ENCODE assay signal across 9 mouse cellular contexts in the genomic region with DNA sequence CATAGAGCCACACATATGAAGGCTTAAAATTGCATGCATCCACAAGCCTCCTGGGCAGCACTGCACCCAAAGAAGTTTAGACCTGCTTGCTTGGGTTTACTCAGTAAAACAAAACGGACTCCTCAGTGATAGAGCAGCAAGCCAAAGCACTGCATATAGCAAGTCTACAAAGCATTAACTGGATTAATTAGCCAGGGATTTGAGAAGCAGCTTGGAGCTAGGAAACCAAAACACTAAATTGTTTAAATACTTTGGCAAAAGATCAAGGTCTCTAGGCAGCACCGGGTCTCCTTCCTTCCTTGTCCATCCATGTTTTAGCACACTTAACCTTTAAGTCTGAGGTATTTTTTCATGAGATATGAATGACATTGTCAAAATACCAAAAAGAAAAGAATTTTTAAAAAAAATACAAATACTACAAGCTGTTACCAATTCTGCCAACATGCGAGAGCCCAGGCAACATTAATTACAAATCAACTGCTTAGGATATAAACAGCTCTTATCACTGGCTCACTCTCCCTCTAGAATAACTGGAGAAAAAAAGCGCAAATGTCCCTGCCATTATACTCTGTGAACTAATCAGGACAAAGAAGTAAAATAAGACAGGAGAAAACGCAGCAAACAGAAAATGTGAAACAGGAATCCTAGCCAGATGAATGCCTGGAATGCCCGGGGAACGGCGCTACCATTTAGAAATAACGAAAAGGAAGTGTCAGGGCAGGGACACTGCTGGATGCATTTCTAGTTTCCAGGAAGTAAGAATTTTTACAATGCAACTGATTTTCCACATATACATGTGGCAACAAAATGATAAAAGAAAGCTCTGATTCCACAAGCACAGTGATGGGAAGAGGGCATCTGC.
DNase-seq lines count a peak whose midpoint lies in the region; ATAC-seq and TF ChIP-seq lines count a peak whose summit lies in the region.
"Had no signal": no experiment of that assay in that cellular context is flagged by ENCODE, and none has a peak within 500 bp of the region (broad histone marks: within the 10 kb centered on the region; RNA-seq: fewer than 3 reads in every experiment).

No protein-coding gene starts in this region.

- H3K9me3 ChIP-seq in heart, embryonic 13.5 days, result no peaks in the 10 kb centered on the region
- no peaks in the 10 kb centered on the region for H3K9me3 ChIP-seq in heart, embryonic 10.5 days
- no peaks in the 10 kb centered on the region for H3K9me3 ChIP-seq in lung, embryonic 14.5 days (ENCODE audit: low read depth, low read length)
- no peaks in the 10 kb centered on the region for H3K9me3 ChIP-seq in forebrain, embryonic 15.5 days
- no peaks in the 10 kb centered on the region for H3K9me3 ChIP-seq in midbrain, postnatal 0 days (ENCODE audit: low read length)

- intact Hi-C loops in left cerebral cortex, postnatal 25 days (cut with DNase I), result no loop called here

- no peak overlapping the region for H3K9ac ChIP-seq in heart, embryonic 13.5 days
- H3K9ac ChIP-seq in lung, embryonic 14.5 days, result no peak overlapping the region
- H3K9ac ChIP-seq in forebrain, embryonic 15.5 days (replicated peaks), result peak overlapping the region; percentile 21; the same call in 1 of the 2 replicates
- no peak overlapping the region for H3K9ac ChIP-seq in midbrain, postnatal 0 days (replicated peaks; ENCODE audit: low read length, poor library complexity, severe bottlenecking)

- H3K4me1 ChIP-seq in heart, embryonic 13.5 days, result peaks cover 13% of the 10 kb centered on the region
- 0 out of 2 replicates have a peak, but pooled peaks cover 10% of the 10 kb centered on the region for H3K4me1 ChIP-seq in heart, embryonic 10.5 days
- no peaks in the 10 kb centered on the region for H3K4me1 ChIP-seq in lung, embryonic 14.5 days (ENCODE audit: insufficient read depth)
- peaks cover 20% of the 10 kb centered on the region for H3K4me1 ChIP-seq in forebrain, embryonic 15.5 days
- no peaks in the 10 kb centered on the region for H3K4me1 ChIP-seq in midbrain, postnatal 0 days (ENCODE audit: insufficient read depth, low read length)

- H3K36me3 ChIP-seq in heart, embryonic 13.5 days, result no peaks in the 10 kb centered on the region
- no peaks in the 10 kb centered on the region for H3K36me3 ChIP-seq in heart, embryonic 10.5 days
- H3K36me3 ChIP-seq in lung, embryonic 14.5 days (ENCODE audit: insufficient read depth), result no peaks in the 10 kb centered on the region
- no peaks in the 10 kb centered on the region for H3K36me3 ChIP-seq in forebrain, embryonic 15.5 days
- H3K36me3 ChIP-seq in midbrain, postnatal 0 days (ENCODE audit: insufficient read depth, low read length), result no peaks in the 10 kb centered on the region

- no peak for TF ChIP-seq CTCF in lung, embryonic 14.5 days (IDR thresholded peaks at IDR 0.05; ENCODE audit: low read depth)
- TF ChIP-seq CTCF in midbrain, postnatal 0 days (IDR thresholded peaks at IDR 0.05), result no peak

- no peak for ATAC-seq in heart, embryonic 13.5 days (ENCODE audit: extremely low read depth, insufficient number of reproducible peaks, low FRiP score, low TSS enrichment)
- ATAC-seq in lung, embryonic 14.5 days (ENCODE audit: insufficient read depth), result no peak
- ATAC-seq in forebrain, embryonic 15.5 days (replicated peaks), result peak; percentile 90
- no peak for ATAC-seq in midbrain, postnatal 0 days (ENCODE audit: low FRiP score)

- H3K27me3 ChIP-seq in heart, embryonic 13.5 days (replicated peaks), result no peaks in the 10 kb centered on the region
- H3K27me3 ChIP-seq in heart, embryonic 10.5 days (ENCODE audit: insufficient read depth, poor library complexity, severe bottlenecking), result no peaks in the 10 kb centered on the region
- H3K27me3 ChIP-seq in lung, embryonic 14.5 days (ENCODE audit: insufficient read depth, low read length), result no peaks in the 10 kb centered on the region
- no peaks in the 10 kb centered on the region for H3K27me3 ChIP-seq in forebrain, embryonic 15.5 days
- H3K27me3 ChIP-seq in midbrain, postnatal 0 days (ENCODE audit: insufficient read depth, low read length), result no peaks in the 10 kb centered on the region

- H3K27ac ChIP-seq in heart, embryonic 13.5 days (replicated peaks), result peak overlapping the region; percentile 34
- H3K27ac ChIP-seq in heart, embryonic 10.5 days, result no peak overlapping the region
- peak overlapping the region; percentile 37; the same call in 1 of the 2 replicates for H3K27ac ChIP-seq in lung, embryonic 14.5 days (ENCODE audit: low read depth)
- peak overlapping the region; percentile 42 for H3K27ac ChIP-seq in forebrain, embryonic 15.5 days (replicated peaks)
- H3K27ac ChIP-seq in midbrain, postnatal 0 days (ENCODE audit: low read depth, low read length), result peak overlapping the region; percentile 32; the same call in 1 of the 2 replicates

- H3K4me3 ChIP-seq in heart, embryonic 13.5 days, result peak overlapping the region; percentile 12; the same call in 1 of the 2 replicates
- no peak overlapping the region for H3K4me3 ChIP-seq in heart, embryonic 10.5 days
- H3K4me3 ChIP-seq in lung, embryonic 14.5 days (ENCODE audit: low read depth, low read length), result no peak overlapping the region
- no peak overlapping the region for H3K4me3 ChIP-seq in forebrain, embryonic 15.5 days
- no peak overlapping the region for H3K4me3 ChIP-seq in midbrain, postnatal 0 days (ENCODE audit: low read depth, low read length)

- H3K4me2 ChIP-seq in heart, embryonic 13.5 days, result peak overlapping the region; percentile 48
- H3K4me2 ChIP-seq in lung, embryonic 14.5 days, result peak overlapping the region; percentile 5; the same call in 1 of the 2 replicates
- H3K4me2 ChIP-seq in forebrain, embryonic 15.5 days (replicated peaks), result peak overlapping the region; percentile 32
- no peak overlapping the region for H3K4me2 ChIP-seq in midbrain, postnatal 0 days (ENCODE audit: low read depth, low read length, poor library complexity, severe bottlenecking)

- WGBS in heart, embryonic 13.5 days, result 31% methylated on average over 9 of the region's 9 CpGs
- WGBS in heart, embryonic 10.5 days, result 59% methylated on average over 9 of the region's 9 CpGs
- 21% methylated on average over 9 of the region's 9 CpGs for WGBS in lung, embryonic 14.5 days
- 7% methylated on average over 9 of the region's 9 CpGs for WGBS in forebrain, embryonic 15.5 days
- 31% methylated on average over 9 of the region's 9 CpGs for WGBS in midbrain, postnatal 0 days

- no peak for DNase-seq in heart, embryonic 10.5 days (ENCODE audit: low spot score)
- DNase-seq in lung, embryonic 14.5 days, result peak; percentile 57
- DNase-seq in lung, adult 18-20 months, result no peak
- peak; percentile 62 for DNase-seq in midbrain, postnatal 0 days (ENCODE audit: low spot score)
- DNase-seq in left cerebral cortex, postnatal 25 days (ENCODE audit: low spot score in 2 of 2), result no peak
- DNase-seq in left cerebral cortex, adult 11 months (ENCODE audit: low spot score), result no peak
- DNase-seq: cerebellum, postnatal 14 days had no signal

Comparison
In these comparisons a context has a peak if more than half of its experiments do, and no peak if none do; other contexts are left out.
1. DNase-seq: peak in lung, embryonic 14.5 days (single experiment) and midbrain, postnatal 0 days (single experiment); none in heart, embryonic 10.5 days (single experiment), lung, adult 18-20 months (0 of 2), left cerebral cortex, postnatal 25 days (0 of 2) and left cerebral cortex, adult 11 months (single experiment).